Mouse (Mus musculus): ENCODE results near the gene Stk25.

Stk25 gene

DNA sequence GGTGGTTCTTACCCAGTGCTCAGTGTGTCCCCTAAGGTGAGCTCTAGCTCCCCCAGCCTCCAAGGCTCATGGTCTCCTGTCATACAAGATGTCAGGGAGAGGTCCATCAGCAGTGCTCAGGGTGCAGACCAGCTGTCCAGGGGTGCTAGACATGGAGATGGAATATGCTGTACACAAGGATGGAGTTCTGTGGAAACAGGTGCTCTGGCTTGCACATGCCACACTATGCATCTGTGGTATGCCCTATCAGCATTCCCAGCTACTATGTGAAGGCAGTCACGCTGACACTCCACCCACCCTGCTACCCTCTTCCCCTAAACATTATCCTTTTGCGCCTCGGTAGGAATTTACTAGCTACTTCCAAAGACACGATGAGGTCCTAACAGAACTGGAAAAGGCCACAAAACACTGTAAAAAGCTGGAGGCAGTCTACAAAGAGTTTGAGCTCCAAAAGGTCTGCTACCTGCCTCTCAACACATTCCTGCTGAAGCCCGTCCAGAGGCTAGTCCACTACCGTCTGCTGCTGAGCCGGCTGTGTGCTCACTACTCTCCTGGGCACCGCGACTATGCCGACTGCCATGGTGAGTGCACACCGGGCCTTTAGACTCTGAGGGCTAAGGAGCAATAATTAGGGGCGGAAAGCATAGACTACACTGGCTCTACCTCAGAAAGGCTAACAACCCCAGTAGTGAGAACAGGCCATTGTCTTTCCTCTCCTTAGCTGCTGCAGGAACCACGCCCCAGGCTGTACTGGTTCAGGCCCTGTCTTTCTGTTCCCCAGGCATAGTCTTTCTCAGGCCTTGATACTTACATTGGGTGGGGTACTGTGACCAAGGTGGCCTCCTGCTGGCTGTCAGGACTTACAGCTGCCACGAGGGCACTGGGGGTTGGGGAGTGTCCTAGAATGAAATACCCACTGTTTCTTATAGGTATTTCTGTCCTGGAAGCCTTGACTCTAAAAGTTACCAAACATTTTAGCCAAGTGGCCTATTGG is 51.1 kb downstream of the Stk25 start:
- no peak for DNase-seq

- no peak for DNase-seq
These were observed 54.5 kb downstream of the Stk25 start for GRCm38 (mm10) chr1:93603921-93604320.

DNA sequence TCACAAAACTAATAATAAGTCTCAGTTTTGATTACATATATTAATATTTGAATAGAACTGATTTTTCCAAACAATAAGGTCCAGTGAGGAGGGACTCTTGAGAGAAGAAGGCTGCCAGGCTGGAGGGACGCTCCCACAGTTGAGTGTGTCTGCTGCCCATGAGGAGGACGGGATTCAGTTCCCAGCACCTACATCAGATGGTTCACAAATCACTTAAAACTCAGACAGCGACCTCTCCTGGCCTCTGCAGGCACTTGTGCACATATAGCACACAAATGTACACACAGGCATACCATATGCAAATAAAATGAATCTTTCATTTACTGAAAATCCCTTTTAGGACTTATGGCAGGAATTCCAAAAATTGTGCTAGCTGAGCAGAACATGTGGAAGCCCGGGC is 55.5 kb downstream of the Stk25 start:
- DNase-seq, result no peak

- DNase-seq, result no peak
These were observed 62.5 kb downstream of the Stk25 start for GRCm38 (mm10) chr1:93595916-93596315.

DNA sequence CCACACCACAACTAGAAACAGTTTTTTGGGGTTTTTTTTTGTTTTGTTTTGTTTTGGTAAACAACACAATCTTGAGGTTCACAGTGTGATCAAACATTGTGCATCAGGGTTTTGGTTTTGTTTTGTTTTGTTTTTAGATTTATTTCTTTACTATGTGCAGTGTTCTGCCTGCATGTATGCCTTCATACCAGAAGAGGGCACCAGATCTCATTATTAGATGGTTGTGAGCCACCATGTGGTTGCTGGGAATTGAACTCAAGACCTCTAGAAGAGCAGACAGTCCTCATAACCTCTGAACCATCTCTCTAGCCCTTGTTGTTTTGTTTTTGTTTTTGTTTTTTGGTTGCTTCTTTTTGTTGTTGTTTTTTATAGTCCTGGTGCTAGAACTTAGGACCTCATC is 64.5 kb downstream of the Stk25 start:
- no peak for DNase-seq

DNA sequence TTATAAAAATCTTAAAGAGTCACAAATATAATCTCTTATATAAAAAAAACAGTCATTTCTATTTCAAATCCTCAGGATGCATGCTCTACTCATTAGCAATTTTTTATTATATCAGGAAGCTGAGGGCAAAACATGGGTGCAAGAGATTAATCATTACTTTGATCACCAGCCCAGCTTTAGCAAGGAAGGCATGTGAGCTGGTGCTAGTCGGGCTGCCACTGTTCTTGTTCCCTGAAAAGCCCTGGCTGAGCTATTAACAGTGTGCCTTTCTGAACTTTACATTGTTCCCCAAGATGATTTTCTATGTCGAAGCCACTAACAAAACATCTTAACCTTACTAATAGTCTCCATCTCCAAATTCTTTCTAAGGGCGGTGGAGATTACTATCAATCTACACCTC is 70.1 kb downstream of the Stk25 start:
- no peak for DNase-seq

DNA sequence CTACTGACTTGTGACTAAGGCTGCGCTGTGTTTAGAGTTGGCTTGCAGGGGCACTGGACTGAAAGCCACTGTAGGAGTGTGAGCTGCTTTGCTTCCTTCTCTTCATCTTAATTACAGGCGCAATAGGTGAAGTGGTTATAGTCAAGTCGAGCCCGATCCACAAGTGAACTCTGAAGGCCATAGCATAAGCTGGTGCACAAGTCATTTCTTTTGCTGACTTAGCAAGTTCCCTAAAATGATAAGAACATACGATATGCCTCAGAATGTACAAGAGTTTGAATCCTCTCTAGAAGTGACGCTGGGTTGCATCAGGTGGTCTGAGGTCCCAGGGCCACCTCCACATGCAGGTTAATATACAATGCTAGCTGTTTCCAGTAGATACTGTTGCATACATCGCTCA is 76.9 kb downstream of the Stk25 start:
- no peak for DNase-seq

DNA sequence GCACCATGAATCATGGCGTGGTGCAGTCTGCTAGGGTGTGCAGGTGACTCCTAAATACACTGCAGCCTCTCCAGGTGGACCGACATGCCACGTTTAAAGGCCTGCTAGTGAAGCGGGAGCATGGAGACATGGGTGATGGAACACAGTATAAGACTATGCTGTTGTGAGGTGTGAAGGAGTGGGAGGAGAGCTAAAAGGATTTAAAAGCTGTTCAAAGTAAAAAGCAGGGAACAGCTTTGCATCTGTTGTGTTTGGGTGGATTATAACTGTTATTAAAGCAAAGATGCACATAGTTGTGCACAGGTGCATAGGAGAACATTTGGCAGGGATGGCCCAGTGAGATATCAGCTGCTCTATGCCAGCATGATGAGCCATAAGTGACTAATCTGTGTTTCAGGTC is 80.6 kb downstream of the Stk25 start:
- DNase-seq, result no peak

DNA sequence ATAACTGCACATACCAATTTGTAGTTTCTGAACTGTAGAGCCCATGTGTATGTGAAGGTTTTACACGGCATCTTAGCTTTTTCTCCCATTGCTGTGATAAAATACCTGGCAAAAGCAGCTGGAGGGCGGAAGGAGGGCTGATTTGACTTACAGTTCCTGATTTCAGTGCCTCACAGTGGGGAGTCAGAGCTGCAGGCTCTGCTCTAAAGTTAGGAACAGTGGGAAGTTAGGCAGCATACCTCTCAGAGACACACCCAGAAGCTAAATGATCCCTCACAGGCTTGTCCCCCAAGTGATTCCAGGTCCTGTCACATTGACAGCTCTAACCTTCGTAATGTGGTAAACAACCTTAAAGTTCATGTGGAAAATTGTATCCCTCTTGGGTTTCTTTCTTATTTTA is 81.4 kb downstream of the Stk25 start:
- no peak for DNase-seq
